Mouse (Mus musculus) CD8-positive naive resting alpha-beta T cell, adult 57 days (primary cell): ENCODE results near the gene Cldn18. TPM values are rescaled to one million over a fixed set of nuclear protein-coding genes. Genes with fewer than 3 reads are reported as not detected.

Source experiments
- total RNA-seq: library from RNA; stranded (reverse); gene quantifications from one replicate; pipeline ENCODE4 v1.2.4, GENCODE M21; 2023

Gene Cldn18
- not detected for total RNA-seq

DNA sequence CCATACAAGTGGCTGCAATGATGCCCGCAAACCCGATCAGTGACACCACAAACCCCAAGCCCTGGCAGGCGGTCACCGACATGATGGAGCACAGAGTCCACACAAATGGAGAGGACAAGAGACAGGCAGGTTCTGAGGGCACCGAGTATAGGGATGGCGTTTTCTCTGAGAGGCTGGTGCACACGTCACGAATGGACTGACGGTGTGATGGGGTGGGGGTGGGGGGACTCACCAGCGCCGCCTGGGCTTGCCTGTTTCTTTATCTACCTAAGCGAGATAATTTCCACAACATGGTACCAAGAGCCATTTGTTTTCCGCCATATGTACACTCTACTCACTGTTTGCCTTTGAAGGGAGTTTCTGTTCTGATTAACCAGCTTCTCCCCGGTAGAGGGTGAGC is at the start of gene Cldn18:
Gene Cldn18, minus strand, starts transcription at position 134 of the 400 bp plus-strand sequence.

Other genes with a start within 250 kb of the Cldn18 start
- 36.7 TPM for gene Armc8, start 148.4 kb downstream of the Cldn18 start, total RNA-seq
- 42.7 TPM for gene Dbr1, start 141.5 kb downstream of the Cldn18 start, total RNA-seq
- gene A4gnt, start 104.8 kb downstream of the Cldn18 start, total RNA-seq = not detected
- not detected for gene Dzip1l, start 87.8 kb downstream of the Cldn18 start, total RNA-seq
- gene Sox14, start 158.9 kb upstream of the Cldn18 start, total RNA-seq = not detected